Comparison of ENCODE assay signal across 9 mouse cellular contexts in the genomic region with DNA sequence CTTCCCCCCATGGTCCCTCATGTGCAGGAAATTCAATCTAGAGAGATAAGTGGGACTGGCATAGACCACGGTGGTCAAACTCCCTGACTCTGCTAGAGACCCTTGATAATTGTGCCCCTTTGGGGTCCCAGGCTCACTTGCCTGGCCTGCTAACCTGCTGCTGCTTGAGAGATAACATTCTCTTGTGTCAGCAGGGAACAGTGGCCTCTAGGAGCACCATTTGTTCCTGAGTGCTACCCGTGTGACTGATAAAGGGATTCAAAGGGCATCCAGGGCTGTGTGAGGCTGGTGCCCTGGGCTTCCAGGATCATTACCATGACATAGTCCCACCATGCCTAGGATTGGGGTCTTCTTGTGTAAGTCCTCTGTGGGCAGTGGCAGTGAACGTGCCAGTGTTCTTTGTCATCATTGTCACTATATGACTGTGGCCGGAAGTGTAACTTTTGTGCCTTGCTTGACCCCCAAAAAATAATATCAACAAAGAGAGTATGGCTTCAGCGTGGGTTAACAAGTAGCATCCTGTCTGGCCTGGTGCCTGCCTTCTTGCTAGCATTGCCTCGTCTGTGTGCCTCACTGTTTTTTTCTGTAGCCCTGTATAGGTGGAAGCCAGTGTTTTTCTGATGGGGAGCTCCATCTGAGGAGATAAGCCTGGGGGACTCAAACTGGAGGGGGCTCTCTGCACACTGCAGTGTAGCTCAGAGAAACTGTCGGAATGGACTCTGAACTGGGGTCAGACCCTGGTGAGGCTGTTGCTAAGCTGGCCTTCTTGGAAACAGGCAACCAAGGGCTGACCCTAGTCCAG. TPM values are rescaled to one million over a fixed set of nuclear protein-coding genes. Genes with fewer than 3 reads are reported as not detected.
DNase-seq lines count a peak whose midpoint lies in the region; ATAC-seq lines count a peak whose summit lies in the region.
"Had no signal": no experiment of that assay in that cellular context is flagged by ENCODE, and none has a peak within 500 bp of the region (broad histone marks: within the 10 kb centered on the region; RNA-seq: fewer than 3 reads in every experiment).

No protein-coding gene starts in this region.

- no peaks in the 10 kb centered on the region for H3K9me3 ChIP-seq in erythroblast, embryonic 14.5 days (ENCODE audit: control insufficient read depth, low read length)
- H3K9me3 ChIP-seq in midbrain, embryonic 10.5 days (replicated peaks), result no peaks in the 10 kb centered on the region
- no peaks in the 10 kb centered on the region for H3K9me3 ChIP-seq in midbrain, embryonic 11.5 days (ENCODE audit: control insufficient read depth, low read length)
- H3K9me3 ChIP-seq in liver, embryonic 13.5 days (replicated peaks), result no peaks in the 10 kb centered on the region
- H3K9me3 ChIP-seq in midbrain, embryonic 16.5 days (replicated peaks; ENCODE audit: control insufficient read depth, low read length, poor library complexity, severe bottlenecking), result no peaks in the 10 kb centered on the region
- H3K9me3 ChIP-seq: midbrain, embryonic 12.5 days had no signal

- H3K27ac ChIP-seq in midbrain, embryonic 10.5 days (replicated peaks), result peak overlapping the region; percentile 1; the same call in 1 of the 2 replicates
- no peak overlapping the region for H3K27ac ChIP-seq in midbrain, embryonic 11.5 days (ENCODE audit: low read depth, low read length)
- H3K27ac ChIP-seq in liver, embryonic 13.5 days, result peak overlapping the region; percentile 98
- H3K27ac ChIP-seq in midbrain, embryonic 16.5 days (ENCODE audit: low read length), result no peak overlapping the region
- H3K27ac ChIP-seq: midbrain, embryonic 12.5 days had no signal

- no peak for ATAC-seq in erythroblast, adult 5-6 weeks (replicated peaks; ENCODE audit: low FRiP score, poor library complexity, severe bottlenecking)
- no peak for ATAC-seq in midbrain, embryonic 11.5 days (ENCODE audit: low FRiP score)
- ATAC-seq in liver, embryonic 13.5 days (ENCODE audit: low read depth), result peak; percentile 64
- no peak for ATAC-seq in midbrain, embryonic 16.5 days

- H3K4me3 ChIP-seq in erythroblast, embryonic 14.5 days (replicated peaks), result peak overlapping the region; percentile 56
- H3K4me3 ChIP-seq in midbrain, embryonic 10.5 days, result no peak overlapping the region
- H3K4me3 ChIP-seq in midbrain, embryonic 11.5 days (ENCODE audit: low read depth, low read length), result no peak overlapping the region
- H3K4me3 ChIP-seq in liver, embryonic 13.5 days (replicated peaks), result peak overlapping the region; percentile 35
- no peak overlapping the region for H3K4me3 ChIP-seq in midbrain, embryonic 16.5 days (ENCODE audit: low read depth, low read length)
- H3K4me3 ChIP-seq: midbrain, embryonic 12.5 days had no signal

- no peak for DNase-seq in midbrain, embryonic 10.5 days (ENCODE audit: low spot score)
- DNase-seq in midbrain, embryonic 11.5 days (ENCODE audit: low spot score, missing footprints), result no peak
- DNase-seq in liver, embryonic 13.5 days, result peak; percentile 63
- peak; percentile 76 for DNase-seq in yolk sac, embryonic 10.5 days (ENCODE audit: low spot score)
- DNase-seq in urinary bladder, postnatal 36 days (ENCODE audit: low spot score in 2 of 2), result no peak

- no peaks in the 10 kb centered on the region for H3K27me3 ChIP-seq in erythroblast, embryonic 14.5 days (ENCODE audit: control insufficient read depth)
- H3K27me3 ChIP-seq in midbrain, embryonic 10.5 days (ENCODE audit: low read depth, poor library complexity, severe bottlenecking), result no peaks in the 10 kb centered on the region
- H3K27me3 ChIP-seq in midbrain, embryonic 11.5 days (ENCODE audit: control insufficient read depth, insufficient read depth, low read length), result no peaks in the 10 kb centered on the region
- H3K27me3 ChIP-seq in liver, embryonic 13.5 days, result no peaks in the 10 kb centered on the region
- H3K27me3 ChIP-seq in midbrain, embryonic 16.5 days (ENCODE audit: control insufficient read depth, insufficient read depth, low read depth, low read length), result no peaks in the 10 kb centered on the region
- H3K27me3 ChIP-seq: midbrain, embryonic 12.5 days had no signal

- peaks cover 96% of the 10 kb centered on the region for H3K36me3 ChIP-seq in erythroblast, embryonic 14.5 days (ENCODE audit: control insufficient read depth)
- peaks cover 92% of the 10 kb centered on the region for H3K36me3 ChIP-seq in midbrain, embryonic 10.5 days
- H3K36me3 ChIP-seq in midbrain, embryonic 11.5 days (ENCODE audit: control insufficient read depth, insufficient read depth, low read length), result peaks cover 19% of the 10 kb centered on the region
- peaks cover 82% of the 10 kb centered on the region for H3K36me3 ChIP-seq in liver, embryonic 13.5 days
- H3K36me3 ChIP-seq in midbrain, embryonic 16.5 days (ENCODE audit: control insufficient read depth, insufficient read depth, low read length), result peaks cover 34% of the 10 kb centered on the region

- H3K9ac ChIP-seq in midbrain, embryonic 11.5 days (ENCODE audit: low read length), result no peak overlapping the region
- peak overlapping the region; percentile 95 for H3K9ac ChIP-seq in liver, embryonic 13.5 days
- H3K9ac ChIP-seq in midbrain, embryonic 16.5 days (ENCODE audit: low read depth, low read length), result no peak overlapping the region
- H3K9ac ChIP-seq: midbrain, embryonic 12.5 days had no signal

- WGBS in midbrain, embryonic 10.5 days, result 84% methylated on average over 7 of the region's 7 CpGs
- WGBS in midbrain, embryonic 11.5 days, result 90% methylated on average over 7 of the region's 7 CpGs
- 22% methylated on average over 7 of the region's 7 CpGs for WGBS in liver, embryonic 13.5 days (ENCODE audit: insufficient replicate concordance)
- WGBS in midbrain, embryonic 16.5 days, result 87% methylated on average over 7 of the region's 7 CpGs

- H3K4me2 ChIP-seq in midbrain, embryonic 11.5 days, result no peak overlapping the region
- peak overlapping the region; percentile 66 for H3K4me2 ChIP-seq in liver, embryonic 13.5 days
- H3K4me2 ChIP-seq in midbrain, embryonic 16.5 days (ENCODE audit: low read length), result no peak overlapping the region
- H3K4me2 ChIP-seq: midbrain, embryonic 12.5 days had no signal

- H3K4me1 ChIP-seq in erythroblast, embryonic 14.5 days (ENCODE audit: control insufficient read depth), result peaks cover 97% of the 10 kb centered on the region
- peaks cover 10% of the 10 kb centered on the region; the same call in 1 of the 2 replicates for H3K4me1 ChIP-seq in midbrain, embryonic 10.5 days
- no peaks in the 10 kb centered on the region for H3K4me1 ChIP-seq in midbrain, embryonic 11.5 days (ENCODE audit: control insufficient read depth, insufficient read depth, low read length)
- peaks cover 100% of the 10 kb centered on the region for H3K4me1 ChIP-seq in liver, embryonic 13.5 days (replicated peaks)
- no peaks in the 10 kb centered on the region for H3K4me1 ChIP-seq in midbrain, embryonic 16.5 days (ENCODE audit: control insufficient read depth, insufficient read depth, low read length)

RNA-seq across cellular contexts. Expression of a gene that starts 9.3 kb away (rescaled TPM):
- 31.6 and 32.9 TPM in 2 replicates for polyA plus RNA-seq in erythroblast, embryonic 14.5 days (2012)
- 12.7 and 13.2 TPM in 2 replicates for total RNA-seq in erythroblast, adult 5-6 weeks (2015; ENCODE audit: low replicate concordance)
- total RNA-seq in erythroblast, adult 5-6 weeks (2017; ENCODE audit: low replicate concordance), result 25.8 and 25.9 TPM in 2 replicates
- 81.6 and 93.5 TPM in 2 replicates for polyA plus RNA-seq in midbrain, embryonic 10.5 days (2016; fragmentation: Nextera tagmentation; extraction: Ambion mirVana)
- 64.1 and 68.2 TPM in 2 replicates for polyA plus RNA-seq in midbrain, embryonic 11.5 days (2014; fragmentation: Nextera tagmentation; extraction: Ambion mirVana)
- polyA plus RNA-seq in liver, embryonic 13.5 days (2015; fragmentation: Nextera tagmentation; extraction: Ambion mirVana), result 68.8 and 72.6 TPM in 2 replicates
- polyA plus RNA-seq in midbrain, embryonic 16.5 days (2015; fragmentation: Nextera tagmentation; extraction: Ambion mirVana), result 99.6 and 103 TPM in 2 replicates

RNA-seq across cellular contexts. Expression of a gene that starts 20.4 kb away (rescaled TPM):
- polyA plus RNA-seq in erythroblast, embryonic 14.5 days (2012), result 0.62 and 0.69 TPM in 2 replicates
- total RNA-seq in erythroblast, adult 5-6 weeks (2015; ENCODE audit: low replicate concordance), result 0.21 TPM in 1 of 2 replicates, not detected in the other
- 0.17 and 0.70 TPM in 2 replicates for total RNA-seq in erythroblast, adult 5-6 weeks (2017; ENCODE audit: low replicate concordance)
- polyA plus RNA-seq in midbrain, embryonic 10.5 days (2016; fragmentation: Nextera tagmentation; extraction: Ambion mirVana), result 0.11 and 0.15 TPM in 2 replicates
- polyA plus RNA-seq in midbrain, embryonic 11.5 days (2014; fragmentation: Nextera tagmentation; extraction: Ambion mirVana), result 0.23 and 0.42 TPM in 2 replicates
- polyA plus RNA-seq in liver, embryonic 13.5 days (2015; fragmentation: Nextera tagmentation; extraction: Ambion mirVana), result 0.14 and 0.16 TPM in 2 replicates
- 0.34 and 0.35 TPM in 2 replicates for polyA plus RNA-seq in midbrain, embryonic 16.5 days (2015; fragmentation: Nextera tagmentation; extraction: Ambion mirVana)

RNA-seq across cellular contexts. Expression of a gene that starts 44.4 kb away (rescaled TPM):
- 5.6 and 6.0 TPM in 2 replicates for polyA plus RNA-seq in erythroblast, embryonic 14.5 days (2012)
- total RNA-seq in erythroblast, adult 5-6 weeks (2015; ENCODE audit: low replicate concordance), result 32.4 and 33.4 TPM in 2 replicates
- 32.2 and 39.0 TPM in 2 replicates for total RNA-seq in erythroblast, adult 5-6 weeks (2017; ENCODE audit: low replicate concordance)
- 10.1 and 13.4 TPM in 2 replicates for polyA plus RNA-seq in midbrain, embryonic 10.5 days (2016; fragmentation: Nextera tagmentation; extraction: Ambion mirVana)
- polyA plus RNA-seq in midbrain, embryonic 11.5 days (2014; fragmentation: Nextera tagmentation; extraction: Ambion mirVana), result 7.1 and 8.1 TPM in 2 replicates
- polyA plus RNA-seq in liver, embryonic 13.5 days (2015; fragmentation: Nextera tagmentation; extraction: Ambion mirVana), result 4.1 and 4.8 TPM in 2 replicates
- polyA plus RNA-seq in midbrain, embryonic 16.5 days (2015; fragmentation: Nextera tagmentation; extraction: Ambion mirVana), result 12.9 and 15.5 TPM in 2 replicates

RNA-seq across cellular contexts. Expression of a gene that starts 48.9 kb away (rescaled TPM):
- 6.4 and 8.3 TPM in 2 replicates for polyA plus RNA-seq in erythroblast, embryonic 14.5 days (2012)
- total RNA-seq in erythroblast, adult 5-6 weeks (2015; ENCODE audit: low replicate concordance), result 6.0 and 7.3 TPM in 2 replicates
- 2.5 and 9.6 TPM in 2 replicates for total RNA-seq in erythroblast, adult 5-6 weeks (2017; ENCODE audit: low replicate concordance)
- polyA plus RNA-seq in midbrain, embryonic 10.5 days (2016; fragmentation: Nextera tagmentation; extraction: Ambion mirVana), result 124 and 128 TPM in 2 replicates
- polyA plus RNA-seq in midbrain, embryonic 11.5 days (2014; fragmentation: Nextera tagmentation; extraction: Ambion mirVana), result 51.2 and 54.7 TPM in 2 replicates
- 26.3 and 29.9 TPM in 2 replicates for polyA plus RNA-seq in liver, embryonic 13.5 days (2015; fragmentation: Nextera tagmentation; extraction: Ambion mirVana)
- 71.4 and 74.8 TPM in 2 replicates for polyA plus RNA-seq in midbrain, embryonic 16.5 days (2015; fragmentation: Nextera tagmentation; extraction: Ambion mirVana)

RNA-seq across cellular contexts. Expression of a gene that starts 50.2 kb away (rescaled TPM):
- polyA plus RNA-seq in erythroblast, embryonic 14.5 days (2012), result 2.8 and 3.0 TPM in 2 replicates
- 45.5 and 51.0 TPM in 2 replicates for total RNA-seq in erythroblast, adult 5-6 weeks (2015; ENCODE audit: low replicate concordance)
- 117 and 295 TPM in 2 replicates for total RNA-seq in erythroblast, adult 5-6 weeks (2017; ENCODE audit: low replicate concordance)
- 31.7 and 42.8 TPM in 2 replicates for polyA plus RNA-seq in midbrain, embryonic 10.5 days (2016; fragmentation: Nextera tagmentation; extraction: Ambion mirVana)
- 39.1 and 41.0 TPM in 2 replicates for polyA plus RNA-seq in midbrain, embryonic 11.5 days (2014; fragmentation: Nextera tagmentation; extraction: Ambion mirVana)
- polyA plus RNA-seq in liver, embryonic 13.5 days (2015; fragmentation: Nextera tagmentation; extraction: Ambion mirVana), result 3.5 and 4.9 TPM in 2 replicates
- polyA plus RNA-seq in midbrain, embryonic 16.5 days (2015; fragmentation: Nextera tagmentation; extraction: Ambion mirVana), result 149 and 165 TPM in 2 replicates

Comparison
In these comparisons a context has a peak if more than half of its experiments do, and no peak if none do; other contexts are left out.
1. H3K27ac ChIP-seq: peak in midbrain, embryonic 10.5 days (single experiment) and liver, embryonic 13.5 days (single experiment); none in midbrain, embryonic 11.5 days (single experiment) and midbrain, embryonic 16.5 days (single experiment).
2. H3K4me3 ChIP-seq: peak in erythroblast, embryonic 14.5 days (single experiment) and liver, embryonic 13.5 days (single experiment); none in midbrain, embryonic 10.5 days (single experiment), midbrain, embryonic 11.5 days (single experiment) and midbrain, embryonic 16.5 days (single experiment).
3. DNase-seq: peak in liver, embryonic 13.5 days (single experiment) and yolk sac, embryonic 10.5 days (single experiment); none in midbrain, embryonic 10.5 days (single experiment), midbrain, embryonic 11.5 days (single experiment) and urinary bladder, postnatal 36 days (0 of 2).